Comparison of ENCODE assay signal across 14 mouse cellular contexts in the genomic region with DNA sequence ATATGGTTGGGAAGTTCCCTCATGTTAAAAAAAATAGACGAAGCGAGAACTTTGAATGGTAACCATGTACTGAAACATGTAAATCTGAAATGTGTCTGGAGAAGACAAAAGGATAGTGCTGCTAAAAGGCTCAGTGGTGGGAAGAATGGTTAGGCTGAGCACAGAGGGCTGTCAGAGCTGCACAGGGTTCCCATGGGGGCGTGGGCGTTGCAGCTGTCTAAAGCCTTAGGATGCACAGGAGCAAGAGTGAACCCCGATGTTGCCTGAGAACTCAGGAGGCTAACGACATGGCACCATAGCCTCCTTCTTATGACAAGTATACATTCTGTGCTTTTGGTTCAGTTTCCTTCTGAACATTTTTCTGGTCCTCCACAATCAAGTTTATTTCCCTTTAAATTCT.
DNase-seq lines count a peak whose midpoint lies in the region; ATAC-seq and TF ChIP-seq lines count a peak whose summit lies in the region.
"Had no signal": no experiment of that assay in that cellular context is flagged by ENCODE, and none has a peak within 500 bp of the region (broad histone marks: within the 10 kb centered on the region; RNA-seq: fewer than 3 reads in every experiment).

No protein-coding gene starts in this region.

- no peak for TF ChIP-seq CTCF in heart, adult 2 months (IDR thresholded peaks at IDR 0.05)

- peak; percentile 15 to 24 for DNase-seq in heart, adult 2 months
- peak; percentile 81 for DNase-seq in midbrain, embryonic 11.5 days (ENCODE audit: low spot score, missing footprints)
- DNase-seq in midbrain, embryonic 10.5 days (ENCODE audit: low spot score), result no peak
- DNase-seq in forebrain, embryonic 10.5 days (ENCODE audit: extremely low spot score, low spot score), result no peak
- no peak for DNase-seq in thymus, postnatal 14 days
- DNase-seq: cerebellum, adult 8-10 months; thymus, postnatal 25 days had no signal

- H3K9me3 ChIP-seq in heart, embryonic 12.5 days (replicated peaks), result no peaks in the 10 kb centered on the region
- H3K9me3 ChIP-seq in midbrain, embryonic 11.5 days (ENCODE audit: control insufficient read depth, low read length), result no peaks in the 10 kb centered on the region
- H3K9me3 ChIP-seq in midbrain, embryonic 10.5 days (replicated peaks), result no peaks in the 10 kb centered on the region
- H3K9me3 ChIP-seq in heart, embryonic 15.5 days (replicated peaks), result no peaks in the 10 kb centered on the region
- H3K9me3 ChIP-seq in forebrain, embryonic 10.5 days, result no peaks in the 10 kb centered on the region
- H3K9me3 ChIP-seq: forebrain, embryonic 15.5 days; limb, embryonic 12.5 days; lung, embryonic 15.5 days; midbrain, embryonic 12.5 days had no signal

- H3K36me3 ChIP-seq in heart, adult 2 months (ENCODE audit: control insufficient read depth, insufficient read depth, low read length), result peaks cover 2% of the 10 kb centered on the region; the same call in 1 of the 2 replicates
- no peaks in the 10 kb centered on the region for H3K36me3 ChIP-seq in heart, embryonic 12.5 days
- H3K36me3 ChIP-seq in midbrain, embryonic 11.5 days (ENCODE audit: control insufficient read depth, insufficient read depth, low read length), result no peaks in the 10 kb centered on the region
- H3K36me3 ChIP-seq in midbrain, embryonic 10.5 days, result no peaks in the 10 kb centered on the region
- H3K36me3 ChIP-seq in heart, embryonic 15.5 days, result no peaks in the 10 kb centered on the region
- H3K36me3 ChIP-seq in myocyte (ENCODE audit: control insufficient read depth, insufficient read depth), result no peaks in the 10 kb centered on the region
- H3K36me3 ChIP-seq in forebrain, embryonic 10.5 days (replicated peaks), result no peaks in the 10 kb centered on the region
- H3K36me3 ChIP-seq: forebrain, embryonic 15.5 days; limb, embryonic 12.5 days; lung, embryonic 15.5 days; midbrain, embryonic 12.5 days had no signal

- WGBS in heart, adult 2 months, result 62% methylated on average over 6 of the region's 6 CpGs
- 87% methylated on average over 6 of the region's 6 CpGs for WGBS in heart, embryonic 12.5 days
- WGBS in midbrain, embryonic 11.5 days, result 83% methylated on average over 6 of the region's 6 CpGs
- WGBS in midbrain, embryonic 10.5 days, result 83% methylated on average over 6 of the region's 6 CpGs
- WGBS in heart, embryonic 15.5 days, result 69% methylated on average over 6 of the region's 6 CpGs
- WGBS in forebrain, embryonic 10.5 days, result 84% methylated on average over 6 of the region's 6 CpGs

- H3K4me1 ChIP-seq in heart, adult 2 months (ENCODE audit: control insufficient read depth, insufficient read depth, low read length), result peaks cover 5% of the 10 kb centered on the region
- peaks cover 7% of the 10 kb centered on the region for H3K4me1 ChIP-seq in heart, embryonic 12.5 days (replicated peaks)
- H3K4me1 ChIP-seq in midbrain, embryonic 11.5 days (ENCODE audit: control insufficient read depth, insufficient read depth, low read length), result no peaks in the 10 kb centered on the region
- H3K4me1 ChIP-seq in midbrain, embryonic 10.5 days, result 0 out of 2 replicates have a peak, but pooled peaks cover 7% of the 10 kb centered on the region
- peaks cover 11% of the 10 kb centered on the region for H3K4me1 ChIP-seq in heart, embryonic 15.5 days (replicated peaks)
- no peaks in the 10 kb centered on the region for H3K4me1 ChIP-seq in forebrain, embryonic 10.5 days
- H3K4me1 ChIP-seq: forebrain, embryonic 15.5 days; limb, embryonic 12.5 days; midbrain, embryonic 12.5 days had no signal

- no peak overlapping the region for H3K9ac ChIP-seq in heart, adult 2 months (ENCODE audit: low read depth, low read length)
- no peak overlapping the region for H3K9ac ChIP-seq in heart, embryonic 12.5 days
- H3K9ac ChIP-seq in midbrain, embryonic 11.5 days (ENCODE audit: low read length), result no peak overlapping the region
- H3K9ac ChIP-seq in heart, embryonic 15.5 days, result no peak overlapping the region
- H3K9ac ChIP-seq: forebrain, embryonic 15.5 days; limb, embryonic 12.5 days; lung, embryonic 15.5 days; midbrain, embryonic 12.5 days had no signal

- no peak overlapping the region for H3K4me3 ChIP-seq in heart, adult 2 months
- no peak overlapping the region for H3K4me3 ChIP-seq in heart, embryonic 12.5 days
- no peak overlapping the region for H3K4me3 ChIP-seq in midbrain, embryonic 11.5 days (ENCODE audit: low read depth, low read length)
- H3K4me3 ChIP-seq in midbrain, embryonic 10.5 days, result no peak overlapping the region
- no peak overlapping the region for H3K4me3 ChIP-seq in heart, embryonic 15.5 days
- no peak overlapping the region for H3K4me3 ChIP-seq in myocyte
- no peak overlapping the region for H3K4me3 ChIP-seq in forebrain, embryonic 10.5 days
- H3K4me3 ChIP-seq: forebrain, embryonic 15.5 days; limb, embryonic 12.5 days; lung, embryonic 15.5 days; midbrain, embryonic 12.5 days had no signal

- no peak for TF ChIP-seq EP300 in heart, adult 2 months (IDR thresholded peaks at IDR 0.05; ENCODE audit: insufficient read depth, low read depth, low read length)

- no peak for ATAC-seq in heart, embryonic 12.5 days (ENCODE audit: insufficient number of reproducible peaks, low FRiP score)
- no peak for ATAC-seq in midbrain, embryonic 11.5 days (ENCODE audit: low FRiP score)
- ATAC-seq in heart, embryonic 15.5 days (replicated peaks; ENCODE audit: insufficient number of reproducible peaks, insufficient read depth, low FRiP score, low read depth), result no peak
- ATAC-seq: forebrain, embryonic 15.5 days had no signal

- H3K4me2 ChIP-seq in heart, embryonic 12.5 days, result no peak overlapping the region
- H3K4me2 ChIP-seq in midbrain, embryonic 11.5 days, result no peak overlapping the region
- no peak overlapping the region for H3K4me2 ChIP-seq in heart, embryonic 15.5 days
- H3K4me2 ChIP-seq in myocyte (ENCODE audit: low read depth), result peak overlapping the region; percentile 76
- H3K4me2 ChIP-seq: forebrain, embryonic 15.5 days; limb, embryonic 12.5 days; lung, embryonic 15.5 days; midbrain, embryonic 12.5 days had no signal

- intact Hi-C loops in heart, adult 2 months (cut with DNase I), result no loop called here

- H3K27ac ChIP-seq in heart, adult 2 months, result peak overlapping the region; percentile 41
- H3K27ac ChIP-seq in heart, embryonic 12.5 days (ENCODE audit: poor library complexity, severe bottlenecking), result no peak overlapping the region
- no peak overlapping the region for H3K27ac ChIP-seq in midbrain, embryonic 11.5 days (ENCODE audit: low read depth, low read length)
- H3K27ac ChIP-seq in midbrain, embryonic 10.5 days (replicated peaks), result no peak overlapping the region
- H3K27ac ChIP-seq in heart, embryonic 15.5 days, result 0 out of 2 replicates have a peak overlapping the region, but pooled peaks have one; percentile 31
- H3K27ac ChIP-seq in forebrain, embryonic 10.5 days, result no peak overlapping the region
- H3K27ac ChIP-seq: forebrain, embryonic 15.5 days; limb, embryonic 12.5 days; lung, embryonic 15.5 days; midbrain, embryonic 12.5 days had no signal

- no peaks in the 10 kb centered on the region for H3K27me3 ChIP-seq in heart, adult 2 months (ENCODE audit: control insufficient read depth, insufficient read depth, low read length)
- no peaks in the 10 kb centered on the region for H3K27me3 ChIP-seq in heart, embryonic 12.5 days (replicated peaks)
- H3K27me3 ChIP-seq in midbrain, embryonic 11.5 days (ENCODE audit: control insufficient read depth, insufficient read depth, low read length), result no peaks in the 10 kb centered on the region
- no peaks in the 10 kb centered on the region for H3K27me3 ChIP-seq in midbrain, embryonic 10.5 days (ENCODE audit: low read depth, poor library complexity, severe bottlenecking)
- no peaks in the 10 kb centered on the region for H3K27me3 ChIP-seq in heart, embryonic 15.5 days
- no peaks in the 10 kb centered on the region for H3K27me3 ChIP-seq in myocyte (ENCODE audit: control insufficient read depth, insufficient read depth, insufficient read length)
- H3K27me3 ChIP-seq in forebrain, embryonic 10.5 days (ENCODE audit: poor library complexity, severe bottlenecking), result no peaks in the 10 kb centered on the region
- H3K27me3 ChIP-seq: forebrain, embryonic 15.5 days; limb, embryonic 12.5 days; lung, embryonic 15.5 days; midbrain, embryonic 12.5 days had no signal

- no peak overlapping the region for H3ac ChIP-seq in myocyte (ENCODE audit: control insufficient read depth, insufficient read length)

- TF ChIP-seq POLR2A in heart, adult 2 months (IDR thresholded peaks at IDR 0.05; ENCODE audit: insufficient read depth, low read depth, low read length), result no peak
- TF ChIP-seq POLR2A in myocyte (IDR thresholded peaks at IDR 0.05; ENCODE audit: insufficient read length, low read depth), result no peak

- H3K79me2 ChIP-seq in heart, adult 2 months (replicated peaks; ENCODE audit: control insufficient read depth, insufficient read depth, low read length), result no peaks in the 10 kb centered on the region
- H3K79me2 ChIP-seq in myocyte (ENCODE audit: control insufficient read depth, insufficient read depth), result no peaks in the 10 kb centered on the region

TF ChIP-seq in myocyte, 11 proteins besides CTCF, POLR2A, EP300 and RAD21:
- TF ChIP-seq REST (IDR thresholded peaks at IDR 0.05; ENCODE audit: insufficient read depth, insufficient read length) (no peak), TCF3 (IDR thresholded peaks at IDR 0.05; ENCODE audit: insufficient read length, low read depth) (no peak), TCF12 (IDR thresholded peaks at IDR 0.05; ENCODE audit: insufficient read depth, poor library complexity, severe bottlenecking) (peak; percentile 11), MAX (IDR thresholded peaks at IDR 0.05; ENCODE audit: low read depth) (no peak), POLR2AphosphoS2 (IDR thresholded peaks at IDR 0.05; ENCODE audit: insufficient read length, low read depth) (no peak), CEBPB (IDR thresholded peaks at IDR 0.05; ENCODE audit: insufficient read depth, poor library complexity, severe bottlenecking) (no peak), MYOD1 (IDR thresholded peaks at IDR 0.05; ENCODE audit: control insufficient read depth in 1 of 3, insufficient read length in 2 of 3, low read depth in 2 of 3) (peak in 2 of 3 experiments; percentile 94 to 96), USF1 (IDR thresholded peaks at IDR 0.05; ENCODE audit: low read depth) (no peak), E2F4 (IDR thresholded peaks at IDR 0.05; ENCODE audit: insufficient read depth) (no peak), MYOG (IDR thresholded peaks at IDR 0.05; ENCODE audit: control insufficient read depth in 1 of 3, insufficient read depth in 1 of 3, insufficient read length in 2 of 3, low read depth in 2 of 3) (peak in 2 of 3 experiments; percentile 80 to 87), SRF (IDR thresholded peaks at IDR 0.05; ENCODE audit: control insufficient read depth, insufficient read length, low read depth) (no peak)

Comparison
In these comparisons a context has a peak if more than half of its experiments do, and no peak if none do; other contexts are left out.
1. DNase-seq: peak in heart, adult 2 months (2 of 2) and midbrain, embryonic 11.5 days (single experiment); none in midbrain, embryonic 10.5 days (single experiment), forebrain, embryonic 10.5 days (single experiment) and thymus, postnatal 14 days (single experiment).
2. H3K27ac ChIP-seq: peak in heart, adult 2 months (single experiment) and heart, embryonic 15.5 days (single experiment); none in heart, embryonic 12.5 days (single experiment), midbrain, embryonic 11.5 days (single experiment), midbrain, embryonic 10.5 days (single experiment) and forebrain, embryonic 10.5 days (single experiment).